Comparison of ENCODE assay signal across 14 mouse cellular contexts in the genomic region with DNA sequence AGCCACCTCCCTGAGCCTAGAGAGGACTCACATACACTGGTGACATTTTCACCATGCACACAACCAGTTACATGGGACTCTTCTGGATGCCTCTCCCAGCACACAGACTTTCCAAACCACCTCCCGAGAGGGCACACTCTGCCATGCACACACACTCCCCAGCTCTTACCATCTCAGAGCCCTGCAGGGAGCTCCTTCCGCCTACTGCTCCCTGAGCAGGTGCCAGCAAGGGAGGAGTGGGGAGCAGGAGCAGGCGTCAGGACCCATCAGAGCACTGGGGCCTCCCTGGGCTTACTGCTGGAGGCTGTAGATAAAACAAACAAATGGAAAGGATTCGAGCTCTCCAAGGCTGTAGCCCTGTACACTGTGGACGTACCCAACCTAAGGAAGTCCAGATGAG. TPM values are rescaled to one million over a fixed set of nuclear protein-coding genes. Genes with fewer than 3 reads are reported as not detected.
DNase-seq lines count a peak whose midpoint lies in the region; ATAC-seq lines count a peak whose summit lies in the region.
"Had no signal": no experiment of that assay in that cellular context is flagged by ENCODE, and none has a peak within 500 bp of the region (broad histone marks: within the 10 kb centered on the region; RNA-seq: fewer than 3 reads in every experiment).

No protein-coding gene starts in this region.

- H3K4me1 ChIP-seq in hindbrain, embryonic 16.5 days (ENCODE audit: control insufficient read depth, insufficient read depth, low read depth, low read length): peaks cover 36% of the 10 kb centered on the region
- H3K4me1 ChIP-seq: embryonic facial prominence, embryonic 13.5 days; heart, embryonic 15.5 days; limb, embryonic 15.5 days had no signal

- no peaks in the 10 kb centered on the region for H3K36me3 ChIP-seq in hindbrain, embryonic 16.5 days (ENCODE audit: control insufficient read depth, insufficient read depth, low read length)
- H3K36me3 ChIP-seq: embryonic facial prominence, embryonic 13.5 days; heart, embryonic 15.5 days; limb, embryonic 15.5 days had no signal

- H3K9me3 ChIP-seq in hindbrain, embryonic 16.5 days (ENCODE audit: control insufficient read depth, low read length): no peaks in the 10 kb centered on the region
- H3K9me3 ChIP-seq: embryonic facial prominence, embryonic 13.5 days; heart, embryonic 15.5 days; limb, embryonic 15.5 days had no signal

- H3K4me3 ChIP-seq in hindbrain, embryonic 16.5 days (ENCODE audit: low read length): no peak overlapping the region
- H3K4me3 ChIP-seq: embryonic facial prominence, embryonic 13.5 days; heart, embryonic 15.5 days; limb, embryonic 15.5 days had no signal

- H3K27me3 ChIP-seq in hindbrain, embryonic 16.5 days (replicated peaks; ENCODE audit: control insufficient read depth, insufficient read depth, low read length): no peaks in the 10 kb centered on the region
- H3K27me3 ChIP-seq: limb, embryonic 15.5 days had no signal

- H3K4me2 ChIP-seq in hindbrain, embryonic 16.5 days (ENCODE audit: low read length): no peak overlapping the region; the same call in 1 of the 2 replicates
- H3K4me2 ChIP-seq: embryonic facial prominence, embryonic 13.5 days; heart, embryonic 15.5 days; limb, embryonic 15.5 days had no signal

- peak; percentile 78 for DNase-seq in cerebellum, adult 11-12 months
- DNase-seq in cerebellum, adult 8-10 months: no peak
- peak; percentile 76 for DNase-seq in right cerebral cortex, adult 18-20 months
- DNase-seq in right cerebral cortex, postnatal 10 days (ENCODE audit: low spot score in 2 of 2): no peak
- DNase-seq in yolk sac, embryonic 10.5 days (ENCODE audit: low spot score): no peak
- DNase-seq in B cell, adult 2 months: no peak
- no peak for DNase-seq in spleen, postnatal 14 days (ENCODE audit: low spot score in 2 of 2)
- DNase-seq: gastrocnemius, postnatal 36 days; kidney, adult 18-20 months; lung, postnatal 10 days had no signal

- WGBS in hindbrain, embryonic 16.5 days: 37% methylated on average over 5 of the region's 5 CpGs

- peak; percentile 10; the same call in 1 of the 2 replicates for ATAC-seq in hindbrain, embryonic 16.5 days

- 0 out of 2 replicates have a peak overlapping the region, but pooled peaks have one; percentile 13 for H3K9ac ChIP-seq in hindbrain, embryonic 16.5 days (ENCODE audit: low read depth, low read length)
- H3K9ac ChIP-seq: embryonic facial prominence, embryonic 13.5 days; heart, embryonic 15.5 days; limb, embryonic 15.5 days had no signal

- peak overlapping the region; percentile 54; the same call in 1 of the 2 replicates for H3K27ac ChIP-seq in hindbrain, embryonic 16.5 days (ENCODE audit: low read depth, low read length)
- H3K27ac ChIP-seq: embryonic facial prominence, embryonic 13.5 days; heart, embryonic 15.5 days; limb, embryonic 15.5 days had no signal

RNA-seq across cellular contexts. Expression of a gene that starts 25.2 kb away (rescaled TPM):
- polyA plus RNA-seq in hindbrain, embryonic 16.5 days (2015; fragmentation: Nextera tagmentation; extraction: Ambion mirVana): 13.4 and 14.5 TPM in 2 replicates
- polyA plus RNA-seq: heart, embryonic 15.5 days had no signal

RNA-seq across cellular contexts. Expression of a gene that starts 45.3 kb away (rescaled TPM):
- polyA plus RNA-seq in hindbrain, embryonic 16.5 days (2015; fragmentation: Nextera tagmentation; extraction: Ambion mirVana): 0.19 and 1.9 TPM in 2 replicates

Comparison
In these comparisons a context has a peak if more than half of its experiments do, and no peak if none do; other contexts are left out.
1. DNase-seq: peak in cerebellum, adult 11-12 months (single experiment) and right cerebral cortex, adult 18-20 months (single experiment); none in cerebellum, adult 8-10 months (single experiment), right cerebral cortex, postnatal 10 days (0 of 2), yolk sac, embryonic 10.5 days (single experiment), B cell, adult 2 months (0 of 2) and spleen, postnatal 14 days (0 of 2).